Mouse (Mus musculus) layer of hippocampus, postnatal 36 days (tissue): ENCODE measurements around the gene Ttc21a. TPM values are rescaled to one million over a fixed set of nuclear protein-coding genes. Genes with fewer than 3 reads are reported as not detected.
A peak's percentile ranks its signal among the peaks of the same experiment; 100 is the strongest.
"Not testable (repeated sequence)": the region's sequence is repeated elsewhere in the genome, so short reads cannot be mapped to it uniquely, and the experiment has no call there.

ENCODE experiments used
- DNase-seq, 2 experiments: peaks; one replicate each; pipeline ENCODE4 v3.0.0; 2022
- total RNA-seq, 2 experiments: library from RNA; stranded (reverse); gene quantifications; 2 replicates each; pipeline ENCODE4 v1.2.3; 2021

The Ttc21a gene
- total RNA-seq, 2 experiments from 2014 or later = 0.80 to 0.86 TPM

DNA sequence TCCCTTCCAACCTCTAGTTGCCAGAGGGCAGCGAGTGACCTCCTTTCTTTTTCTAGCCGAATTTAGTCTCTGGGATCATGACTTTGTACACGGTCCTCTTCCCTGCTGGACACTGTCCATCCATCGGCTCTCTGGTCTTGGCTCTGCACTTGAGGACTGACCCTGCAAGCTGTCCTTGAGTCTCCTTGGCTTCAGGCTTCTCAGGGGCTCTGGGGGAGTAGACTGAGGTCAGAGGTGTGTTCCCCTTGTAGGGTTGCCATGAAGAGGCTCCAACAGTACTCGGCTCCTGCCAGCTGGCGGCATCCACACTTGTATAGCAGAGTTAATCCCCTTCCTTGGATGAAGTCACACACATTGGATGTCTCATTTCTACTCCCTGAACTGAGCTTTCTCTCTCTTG, 62.2 kb downstream of the Ttc21a start:
- DNase-seq = no peak

DNA sequence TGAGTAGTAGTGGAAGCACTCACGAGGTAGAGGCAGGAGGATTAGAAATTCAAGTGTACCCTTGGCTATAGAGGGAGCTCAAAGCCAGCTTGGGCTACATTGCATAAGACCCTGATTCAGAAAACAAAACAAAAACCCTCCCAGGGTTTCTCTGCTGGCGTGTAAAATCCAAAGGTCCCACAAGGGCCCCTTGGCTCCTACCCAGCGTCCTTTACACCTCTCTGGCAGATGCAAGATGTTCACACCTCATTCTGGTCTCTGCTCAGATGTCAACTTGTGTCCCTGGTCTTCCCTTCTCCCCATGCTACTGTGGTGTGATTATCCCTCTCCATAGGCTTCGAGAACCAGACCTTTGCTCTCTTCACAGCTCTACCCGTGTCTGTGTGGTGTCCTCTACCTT, 63.4 kb downstream of the Ttc21a start:
- DNase-seq = no peak

DNA sequence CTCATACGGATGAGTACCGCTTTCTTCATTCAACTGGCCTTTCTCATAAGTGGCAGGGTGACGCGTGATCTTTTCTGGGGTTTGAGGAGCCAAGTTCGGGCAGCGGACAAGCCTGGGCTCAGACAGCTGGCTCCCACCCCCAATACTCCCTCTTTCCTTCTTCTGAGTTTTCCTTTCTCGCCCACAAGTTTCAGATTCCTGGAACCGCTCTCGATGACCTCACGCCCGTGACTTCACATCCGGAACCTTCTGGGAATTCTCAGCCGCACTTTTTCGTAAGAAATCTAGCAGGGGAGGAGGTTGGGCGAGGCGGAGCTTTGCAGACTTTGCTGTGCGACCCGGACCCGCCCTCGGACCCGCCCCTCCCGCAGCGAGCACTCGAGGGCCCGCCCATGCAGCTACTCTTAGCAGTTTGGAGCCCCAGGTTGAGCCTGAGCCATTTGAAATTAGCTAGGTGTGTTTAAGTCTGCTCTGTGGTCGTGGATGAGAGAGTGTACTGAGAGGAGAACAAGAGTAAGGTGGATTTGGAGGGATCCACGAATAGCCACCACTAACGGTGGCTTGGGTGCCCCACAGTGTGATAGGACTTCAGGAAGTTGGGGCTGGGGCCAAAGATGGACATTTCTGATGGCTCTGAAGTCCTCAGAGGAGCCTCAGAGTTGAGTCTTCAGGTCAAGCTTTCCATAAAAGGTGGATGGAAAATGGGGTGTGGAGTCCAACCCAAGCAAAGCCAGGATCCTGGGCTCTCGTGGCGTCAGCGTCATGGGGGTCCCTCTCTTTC, 64.7 kb downstream of the Ttc21a start:
- DNase-seq = peak; percentile 59 to 65

DNA sequence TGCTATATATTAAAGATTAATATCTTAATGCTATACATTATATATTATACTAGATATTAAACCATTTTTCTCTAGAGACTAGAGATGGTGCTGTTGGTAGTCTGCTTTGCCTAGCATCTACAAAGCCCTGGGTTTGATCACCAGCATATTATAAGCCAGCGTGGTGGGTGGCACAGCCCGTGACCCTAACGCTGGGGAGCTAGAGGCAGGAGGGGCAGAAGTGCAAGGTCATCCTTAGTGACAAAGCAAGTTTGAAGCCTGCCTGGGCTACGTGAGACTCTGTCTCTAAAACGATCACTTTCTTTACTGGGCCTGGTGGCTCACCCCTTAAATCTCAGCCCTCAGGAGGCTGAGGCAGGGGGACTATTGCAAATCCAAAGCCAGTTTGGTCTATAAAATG, 65.5 kb downstream of the Ttc21a start:
- DNase-seq = no peak

DNA sequence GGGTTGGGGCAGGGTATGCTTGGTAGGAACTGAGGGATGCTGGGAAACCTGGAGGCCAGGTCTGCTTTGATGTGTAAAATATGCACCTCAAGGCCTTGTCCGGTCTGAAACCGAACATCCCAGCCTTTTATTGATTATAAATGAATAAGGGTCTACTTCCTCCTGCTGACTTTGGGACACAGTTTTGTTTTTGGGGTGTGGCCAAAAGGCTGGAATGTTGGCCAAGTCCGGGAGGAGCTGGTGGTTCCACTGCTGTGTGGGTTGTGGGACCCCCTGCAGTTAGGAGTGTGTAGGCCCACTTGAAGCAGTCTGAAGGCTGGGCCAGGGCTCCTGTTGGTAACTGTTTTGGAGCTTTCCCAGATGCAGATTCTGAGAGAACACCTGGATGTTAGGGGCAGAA, 68.5 kb downstream of the Ttc21a start:
- no peak for DNase-seq

DNA sequence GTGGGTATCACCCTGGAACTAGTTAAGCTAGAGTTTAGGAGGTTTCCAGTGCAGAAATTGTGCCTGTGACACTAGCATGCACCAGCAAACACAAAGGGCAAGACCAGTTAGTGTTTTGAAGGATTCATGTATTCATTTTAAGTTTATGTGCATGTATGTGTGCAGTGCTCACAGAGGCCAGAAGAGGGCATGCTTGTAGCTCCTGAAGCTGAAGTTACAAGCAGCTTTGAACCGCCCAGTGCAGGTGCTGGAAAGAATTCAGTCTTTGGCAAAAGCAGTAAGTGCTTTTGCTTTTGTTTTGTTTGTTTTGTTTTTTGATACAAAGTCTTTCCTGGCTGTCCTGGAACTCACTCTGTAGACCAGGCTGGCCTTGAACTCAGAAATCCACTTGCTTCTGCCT, 70.4 kb downstream of the Ttc21a start:
- DNase-seq = no peak

DNA sequence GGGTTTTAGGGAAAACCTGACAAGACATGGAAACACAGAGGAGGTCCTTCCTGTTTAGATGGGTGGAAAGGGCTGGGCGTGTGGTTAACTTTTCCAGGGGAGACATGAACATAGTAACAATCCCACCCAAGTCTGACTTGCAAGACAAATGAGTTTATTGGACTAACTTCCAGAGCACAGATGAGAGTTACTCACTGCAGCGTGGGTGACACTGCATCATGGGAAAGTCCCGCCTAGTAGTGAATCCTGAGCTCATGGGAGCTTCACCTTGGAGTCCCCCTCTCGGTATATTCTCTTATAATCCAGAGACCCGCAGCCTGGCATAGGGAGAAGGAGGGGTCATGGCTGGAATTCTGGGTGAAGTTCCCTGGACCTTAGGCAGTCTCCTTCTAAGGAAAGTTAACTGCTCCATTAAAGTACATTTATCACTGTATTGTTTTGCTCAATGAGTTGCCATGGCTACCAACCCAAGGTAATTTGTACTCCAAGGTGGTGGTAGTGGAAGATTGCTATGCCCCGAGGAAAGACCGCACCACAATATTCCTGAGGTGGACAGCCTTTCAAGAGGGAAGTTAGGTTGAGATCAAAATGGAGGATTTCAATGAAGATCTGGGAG, 71.9 kb downstream of the Ttc21a start:
- DNase-seq = no peak

DNA sequence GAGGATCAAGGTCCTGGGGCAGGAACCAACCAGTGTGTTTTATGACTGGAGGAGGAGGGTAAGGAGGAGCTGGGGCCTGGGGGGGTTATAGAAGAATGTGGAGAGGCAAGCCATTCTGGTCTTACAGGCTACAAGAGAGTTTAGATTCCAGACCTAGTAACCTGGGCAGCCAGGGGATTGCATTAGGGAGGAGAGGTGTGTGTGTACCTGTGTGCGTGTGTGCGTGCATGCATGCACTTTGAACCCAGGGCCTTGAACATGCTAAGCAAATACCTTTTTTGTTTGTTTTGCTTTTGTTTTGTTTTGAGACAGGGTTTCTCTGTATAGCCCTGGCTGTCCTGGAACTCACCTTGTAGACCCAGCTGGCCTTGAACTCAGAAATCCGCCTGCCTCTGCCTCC, 72.5 kb downstream of the Ttc21a start:
- DNase-seq = no peak

DNA sequence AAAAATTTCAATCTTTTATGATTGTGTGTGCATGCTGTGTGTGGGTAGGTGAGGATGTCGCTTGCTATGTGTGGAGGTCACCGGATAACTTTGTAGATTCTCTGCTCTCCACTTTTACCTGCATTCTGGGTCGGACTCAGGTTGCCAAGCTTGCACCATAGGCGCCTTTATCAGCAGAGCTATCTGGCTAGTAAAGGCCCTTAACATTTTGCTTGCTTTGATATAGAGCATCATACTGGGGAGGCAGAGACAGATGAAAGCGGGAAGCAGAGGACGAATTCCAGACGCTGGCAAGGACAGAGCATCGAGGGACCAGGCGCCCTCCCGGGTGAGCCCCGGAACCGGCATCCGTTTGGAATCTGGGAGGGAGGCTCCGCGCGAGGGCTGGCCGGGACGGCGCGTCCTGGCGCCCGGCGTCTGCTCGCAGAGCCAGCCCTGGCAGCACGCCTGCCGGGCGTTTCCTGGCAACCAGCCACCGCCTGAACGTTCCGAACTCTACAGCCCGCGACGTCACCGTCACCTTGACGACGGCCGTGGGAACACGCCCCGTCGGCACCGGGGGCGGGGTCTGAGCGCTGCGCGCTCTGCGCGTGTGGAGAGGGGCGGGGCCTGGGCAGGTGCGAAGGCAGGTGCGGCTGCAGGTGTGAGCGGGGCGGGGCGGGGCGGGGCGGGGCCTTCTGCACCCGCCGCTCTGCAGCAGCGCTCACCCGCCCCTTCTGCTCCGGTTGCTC, 73.5 kb downstream of the Ttc21a start:
- DNase-seq = peak; percentile 98 to 99

DNA sequence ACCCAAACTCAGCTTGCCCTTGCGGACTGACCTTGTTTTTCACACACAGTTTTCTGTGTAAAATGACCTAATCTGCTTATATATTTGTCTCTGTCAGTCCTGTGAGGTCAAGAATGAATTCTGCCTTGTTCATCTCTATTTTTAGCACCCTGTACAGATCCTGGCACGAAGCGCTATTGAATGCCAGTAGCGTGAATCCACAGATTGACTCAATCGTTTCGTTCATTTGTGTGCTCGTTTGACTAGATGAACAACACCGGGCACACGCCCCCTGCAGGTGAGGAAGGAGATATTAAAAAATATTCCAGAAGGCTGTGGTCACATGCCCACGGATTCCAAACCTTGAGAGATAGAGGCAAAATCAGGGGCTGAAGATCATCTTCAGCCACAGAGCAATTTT, 74.1 kb downstream of the Ttc21a start:
- DNase-seq = peak; percentile 63 to 72

DNA sequence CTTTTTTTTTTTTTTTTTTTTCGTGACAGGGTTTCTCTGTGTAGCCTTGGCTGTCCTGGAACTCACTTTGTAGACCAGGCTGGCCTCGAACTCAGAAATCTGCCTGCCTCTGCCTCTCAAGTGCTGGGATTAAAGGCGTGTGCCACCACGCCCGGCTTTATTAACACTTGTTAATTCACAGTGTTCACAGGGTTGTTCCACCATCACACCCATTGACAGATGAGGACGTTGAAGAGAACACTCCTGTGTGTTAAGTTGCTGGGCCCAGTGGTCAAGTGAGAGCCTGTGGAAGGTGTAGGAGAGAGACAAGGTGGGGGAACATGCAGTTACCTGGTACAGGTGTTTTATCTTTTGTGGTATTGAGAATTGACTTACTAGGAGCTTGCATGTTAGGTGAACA, 74.8 kb downstream of the Ttc21a start:
- not testable (repeated sequence) for DNase-seq

DNA sequence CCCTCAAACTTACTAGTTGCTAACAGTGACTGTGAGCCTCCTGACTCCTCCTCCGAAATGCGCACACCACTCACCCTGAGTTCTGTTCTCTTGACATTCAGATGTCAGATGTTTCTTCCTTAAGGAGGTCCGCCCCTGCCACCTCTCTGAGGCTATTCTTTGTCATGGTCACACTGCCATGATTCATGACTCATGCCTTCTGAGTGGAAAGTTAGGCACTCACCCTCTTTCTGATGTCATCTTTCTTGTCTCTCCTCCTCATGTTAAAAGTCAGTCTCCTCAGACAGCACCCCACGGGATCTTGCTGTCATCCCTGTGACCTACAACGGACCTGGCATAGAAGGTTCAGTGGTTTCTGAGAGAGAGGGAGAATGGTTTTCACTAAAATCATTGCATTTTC, 75.4 kb downstream of the Ttc21a start:
- DNase-seq = no peak

DNA sequence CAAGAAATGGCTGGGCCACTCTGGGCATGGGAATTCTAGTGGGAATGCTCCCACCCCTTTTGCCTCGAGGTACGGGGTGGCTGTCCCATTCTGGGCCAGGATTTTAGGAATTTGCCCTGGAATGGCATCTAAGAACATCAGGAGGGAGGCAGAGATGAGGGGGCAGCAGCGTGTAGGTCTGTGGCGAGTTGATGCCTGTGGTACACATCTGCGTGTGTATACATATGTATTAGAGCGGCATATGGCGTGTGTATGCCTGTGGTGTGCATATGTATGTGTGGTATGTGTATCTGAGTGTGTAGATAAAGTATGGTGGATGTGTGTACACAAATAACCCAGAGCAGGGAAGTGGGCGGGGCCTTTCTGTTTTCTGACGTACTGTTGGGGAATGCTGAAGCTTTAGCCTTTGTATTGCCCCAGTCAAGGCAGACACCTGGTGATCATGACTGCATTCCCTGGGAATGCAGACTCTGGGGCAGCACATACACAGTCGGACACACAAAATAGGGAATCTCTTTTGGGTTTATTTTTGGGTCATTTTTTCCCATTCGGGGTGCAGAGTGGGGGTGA, 75.9 kb downstream of the Ttc21a start:
- no peak for DNase-seq

DNA sequence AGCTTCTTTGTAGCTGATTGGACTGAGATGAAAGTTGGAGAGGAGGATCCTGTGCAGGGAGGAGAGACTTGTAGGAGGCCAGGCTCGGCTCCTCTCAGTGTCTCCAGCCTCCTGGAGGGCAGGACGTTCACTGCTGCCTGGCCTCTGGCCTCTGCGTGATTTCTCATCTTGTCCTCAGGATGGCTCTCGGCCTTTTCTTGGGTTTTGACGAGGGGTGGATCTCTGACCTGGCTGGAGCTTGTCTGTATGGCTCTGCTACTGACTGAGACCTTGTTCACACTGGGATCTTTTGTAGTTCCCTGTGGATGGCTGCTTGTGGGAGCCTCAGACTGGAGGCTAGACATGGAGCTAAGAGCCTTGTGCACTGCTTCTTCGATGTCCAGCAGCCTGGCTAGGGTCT, 77.4 kb downstream of the Ttc21a start:
- DNase-seq = no peak

DNA sequence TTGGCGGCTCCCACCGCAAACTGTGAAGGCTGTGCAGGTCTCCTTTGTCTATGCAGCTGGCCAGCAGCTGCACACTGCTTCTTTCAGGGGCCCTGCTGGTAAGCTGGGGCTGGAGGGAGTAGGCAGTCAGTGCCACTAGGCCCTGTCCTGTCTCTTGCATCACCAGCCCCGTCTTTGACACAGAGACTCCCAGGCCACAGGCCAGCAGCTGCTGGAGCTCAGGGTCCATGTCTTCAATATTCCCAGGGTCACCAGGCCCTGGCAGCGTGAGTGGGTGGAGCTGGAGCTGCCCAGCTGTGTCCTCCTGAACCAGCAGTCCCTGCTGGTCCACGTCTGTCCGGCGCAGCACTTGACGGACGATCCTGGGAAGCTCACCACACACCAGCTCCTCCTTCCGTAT, 79.5 kb downstream of the Ttc21a start:
- DNase-seq = no peak

Other genes starting within 250 kb of the Ttc21a start
- gene Scn10a, start 218.3 kb upstream of the Ttc21a start, total RNA-seq = not detected
- gene Scn11a, start 112.2 kb upstream of the Ttc21a start, total RNA-seq = not detected
- 10 to 100 TPM; 69.2 to 79.7 TPM for gene Wdr48, start 42.7 kb upstream of the Ttc21a start, total RNA-seq
- 10 to 100 TPM; 33.4 to 35.2 TPM for gene Gorasp1, start within 50 bp of the Ttc21a start, total RNA-seq
- 10 to 100 TPM; 12.8 to 15.5 TPM for gene Csrnp1, start 47.1 kb downstream of the Ttc21a start, total RNA-seq
- gene Xirp1, start 86.0 kb downstream of the Ttc21a start, total RNA-seq = under 1 TPM; 0.05 to 0.20 TPM
- gene Cx3cr1, start 132.3 kb downstream of the Ttc21a start, total RNA-seq = 10 to 100 TPM; 29.0 to 30.9 TPM
- gene Ccr8, start 154.5 kb downstream of the Ttc21a start, total RNA-seq = not detected
- gene Slc25a38, start 172.8 kb downstream of the Ttc21a start, total RNA-seq = 10 to 100 TPM; 26.9 to 29.1 TPM
- 100 to 1,000 TPM; 428 to 437 TPM for gene Rpsa, start 190.1 kb downstream of the Ttc21a start, total RNA-seq
- 100 to 1,000 TPM; 456 to 539 TPM for gene Mobp, start 212.1 kb downstream of the Ttc21a start, total RNA-seq